Mouse (Mus musculus) heart, embryonic 15.5 days (tissue): ENCODE results near the gene Mylpf. TPM values are rescaled to one million over a fixed set of nuclear protein-coding genes. Genes with fewer than 3 reads are reported as not detected.

ENCODE experiments used
- polyA plus RNA-seq: library from polyadenylated mRNA; unstranded; fragments of >200 nt; fragmentation: Nextera tagmentation; extraction: Ambion mirVana; gene quantifications from 2 replicates; pipeline ENCODE4 v1.2.1, GENCODE M21; 2015

Mylpf gene
- polyA plus RNA-seq, 1 experiment from 2014 or later = 11.6 TPM

Other genes with a start within 250 kb of the Mylpf start
- 67.4 and 86.6 TPM in 2 replicates for gene Cdipt, start 233.0 kb upstream of the Mylpf start, polyA plus RNA-seq
- 0.85 and 1.6 TPM in 2 replicates for gene Cdiptos, start 232.8 kb upstream of the Mylpf start, polyA plus RNA-seq
- 14.5 and 18.1 TPM in 2 replicates for gene Mvp, start 194.3 kb upstream of the Mylpf start, polyA plus RNA-seq
- 0.74 TPM in 1 of 2 replicates, not detected in the other for gene Pagr1b, start 192.4 kb upstream of the Mylpf start, polyA plus RNA-seq
- 59.7 and 73.1 TPM in 2 replicates for gene Pagr1a, start 191.5 kb upstream of the Mylpf start, polyA plus RNA-seq
- gene Gm42742, start 187.8 kb upstream of the Mylpf start, polyA plus RNA-seq = 15.7 and 16.6 TPM in 2 replicates
- 1.9 and 4.1 TPM in 2 replicates for gene Prrt2, start 187.7 kb upstream of the Mylpf start, polyA plus RNA-seq
- gene Maz, start 181.9 kb upstream of the Mylpf start, polyA plus RNA-seq = 35.6 and 53.7 TPM in 2 replicates
- gene Kif22, start 166.4 kb upstream of the Mylpf start, polyA plus RNA-seq = 67.5 and 81.9 TPM in 2 replicates
- not detected in 2 replicates for gene Zg16, start 121.6 kb upstream of the Mylpf start, polyA plus RNA-seq
- 1.6 and 6.7 TPM in 2 replicates for gene AI467606, start 117.5 kb upstream of the Mylpf start, polyA plus RNA-seq
- gene Qprt, start 86.7 kb upstream of the Mylpf start, polyA plus RNA-seq = 1.8 and 2.6 TPM in 2 replicates
- 0.23 and 1.5 TPM in 2 replicates for gene Spn, start 71.1 kb upstream of the Mylpf start, polyA plus RNA-seq
- 35.4 and 42.5 TPM in 2 replicates for gene Cd2bp2, start 12.8 kb upstream of the Mylpf start, polyA plus RNA-seq
- gene Tbc1d10b, start 422 bp upstream of the Mylpf start, polyA plus RNA-seq = 17.0 and 21.3 TPM in 2 replicates
- 17.8 and 23.7 TPM in 2 replicates for gene Zfp553, start 24.2 kb downstream of the Mylpf start, polyA plus RNA-seq
- gene Sept1, start 24.2 kb downstream of the Mylpf start, polyA plus RNA-seq = 22.8 and 33.9 TPM in 2 replicates
- 32.0 and 38.8 TPM in 2 replicates for gene Zfp771, start 35.4 kb downstream of the Mylpf start, polyA plus RNA-seq
- 134 and 135 TPM in 2 replicates for gene Dctpp1, start 51.8 kb downstream of the Mylpf start, polyA plus RNA-seq
- gene Sephs2, start 65.2 kb downstream of the Mylpf start, polyA plus RNA-seq = 51.9 and 54.8 TPM in 2 replicates
- gene Itgal, start 87.4 kb downstream of the Mylpf start, polyA plus RNA-seq = 1.3 and 5.1 TPM in 2 replicates
- 17.1 and 19.6 TPM in 2 replicates for gene Zfp768, start 136.7 kb downstream of the Mylpf start, polyA plus RNA-seq
- gene Zfp747, start 167.2 kb downstream of the Mylpf start, polyA plus RNA-seq = 4.6 and 5.6 TPM in 2 replicates
- 3.0 and 4.4 TPM in 2 replicates for gene 9130019O22Rik, start 178.3 kb downstream of the Mylpf start, polyA plus RNA-seq
- 3.7 and 4.8 TPM in 2 replicates for gene E430018J23Rik, start 184.7 kb downstream of the Mylpf start, polyA plus RNA-seq
- 4.8 and 6.3 TPM in 2 replicates for gene Zfp764, start 197.9 kb downstream of the Mylpf start, polyA plus RNA-seq
- gene Zfp688, start 213.2 kb downstream of the Mylpf start, polyA plus RNA-seq = 12.0 and 15.6 TPM in 2 replicates
- 3.9 and 5.6 TPM in 2 replicates for gene Zfp689, start 240.3 kb downstream of the Mylpf start, polyA plus RNA-seq